Mouse (Mus musculus) neural tube, embryonic 14.5 days (tissue): ENCODE data around the gene Il1rap. TPM values are rescaled to one million over a fixed set of nuclear protein-coding genes. Genes with fewer than 3 reads are reported as not detected.

ENCODE experiments used
- ATAC-seq: fragments of 200-750 bp; cut with Nextera tagmentation; 2 replicates; pipeline ENCODE4 v1.8.0; 2017; ENCODE audit warnings: low read depth, mild to moderate bottlenecking, moderate TSS enrichment, moderate library complexity
- H3K27ac ChIP-seq: fragments of 300-500 bp; sonication (generic); 2 replicates; pipeline ENCODE4 v1.5.1; 2014; ENCODE audit warnings: low read depth, mild to moderate bottlenecking, control low read depth, low read length, moderate library complexity, mixed read lengths
- H3K27me3 ChIP-seq: fragments of 300-500 bp; sonication (generic); 2 replicates; pipeline ENCODE4 v1.6.1; 2014; ENCODE audit warnings: low read length; ENCODE audit not compliant: control insufficient read depth, insufficient read depth
- H3K36me3 ChIP-seq: fragments of 300-500 bp; sonication (generic); 2 replicates; pipeline ENCODE4 v1.6.1; 2014; ENCODE audit warnings: low read length, mixed read lengths; ENCODE audit not compliant: control insufficient read depth, insufficient read depth
- H3K4me1 ChIP-seq: fragments of 300-500 bp; sonication (generic); 2 replicates; pipeline ENCODE4 v1.6.1; 2014; ENCODE audit warnings: low read length; ENCODE audit not compliant: control insufficient read depth, insufficient read depth
- H3K4me2 ChIP-seq: fragments of 300-500 bp; sonication (generic); 2 replicates; pipeline ENCODE4 v1.6.1; 2014; ENCODE audit warnings: mild to moderate bottlenecking, low read depth, low read length, control low read depth
- H3K4me3 ChIP-seq: fragments of 300-500 bp; sonication (generic); 2 replicates; pipeline ENCODE4 v1.5.1; 2014; ENCODE audit warnings: low read depth, low read length, control low read depth, mixed read lengths
- H3K9ac ChIP-seq: fragments of 300-500 bp; sonication (generic); replicated peaks from 2 replicates; pipeline ENCODE4 v1.6.1; 2014; ENCODE audit warnings: low read depth, mild to moderate bottlenecking, control low read depth, low read length, mixed read lengths
- H3K9me3 ChIP-seq: fragments of 300-500 bp; sonication (generic); 2 replicates; pipeline ENCODE4 v1.6.1; 2016; ENCODE audit warnings: low read length; ENCODE audit not compliant: control insufficient read depth
- WGBS: fragments of 180-500 bp; shearing (Covaris S2); extraction: QIAGEN DNeasy Blood & Tissue Kit; methylation state at CpG from one replicate; pipeline ENCODE4 v1.1.7; 2014; 5-methylcytosine and 5-hydroxymethylcytosine counted together
- polyA plus RNA-seq: library from polyadenylated mRNA; unstranded; fragments of >200 nt; fragmentation: Nextera tagmentation; extraction: Ambion mirVana; gene quantifications from 2 replicates; pipeline ENCODE4 v1.2.1, GENCODE M21; 2014

The Il1rap gene
- polyA plus RNA-seq, 1 experiment from 2014 or later, result 13.2 TPM

- no peak overlapping the region for H3K4me3 ChIP-seq
- H3K4me1 ChIP-seq, result no peaks in the 10 kb centered on the region
- H3K27me3 ChIP-seq, result no peaks in the 10 kb centered on the region
- H3K36me3 ChIP-seq, result no peaks in the 10 kb centered on the region
- ATAC-seq, result no peak
- no peaks in the 10 kb centered on the region for H3K9me3 ChIP-seq
- H3K4me2 ChIP-seq, result no peak overlapping the region
- H3K9ac ChIP-seq, result no peak overlapping the region
- WGBS, result 91% methylated on average over 1 of the region's 1 CpGs
- no peak overlapping the region for H3K27ac ChIP-seq
Observed at GRCm38 (mm10) chr16:26601482-26601881, 20.0 kb downstream of the Il1rap start.

- no peak for ATAC-seq
- no peak overlapping the region for H3K9ac ChIP-seq
- H3K27me3 ChIP-seq, result no peaks in the 10 kb centered on the region
- no peaks in the 10 kb centered on the region for H3K9me3 ChIP-seq
- no peak overlapping the region for H3K4me2 ChIP-seq
- H3K27ac ChIP-seq, result no peak overlapping the region
- no peaks in the 10 kb centered on the region for H3K36me3 ChIP-seq
- no peaks in the 10 kb centered on the region for H3K4me1 ChIP-seq
- WGBS, result 90% methylated on average over 3 of the region's 3 CpGs
- H3K4me3 ChIP-seq, result no peak overlapping the region
Observed at GRCm38 (mm10) chr16:26604621-26605020, 23.1 kb downstream of the Il1rap start.

GRCm38 (mm10) chr16:26608003-26608402 lies 26.5 kb downstream of the Il1rap start:
- no peaks in the 10 kb centered on the region for H3K4me1 ChIP-seq
- no peak overlapping the region for H3K4me3 ChIP-seq
- 94% methylated on average over 2 of the region's 2 CpGs for WGBS

GRCm38 (mm10) chr16:26610508-26610907 lies 29.0 kb downstream of the Il1rap start:
- 57% methylated on average over 1 of the region's 1 CpGs for WGBS

More at GRCm38 (mm10) chr16:26608003-26608402, 26.5 kb downstream of the Il1rap start:
- ATAC-seq, result no peak
- H3K36me3 ChIP-seq, result no peaks in the 10 kb centered on the region
- H3K27me3 ChIP-seq, result no peaks in the 10 kb centered on the region
- no peak overlapping the region for H3K27ac ChIP-seq
- no peaks in the 10 kb centered on the region for H3K9me3 ChIP-seq
- H3K9ac ChIP-seq, result no peak overlapping the region
- no peak overlapping the region for H3K4me2 ChIP-seq

GRCm38 (mm10) chr16:26612499-26613220 lies 31.2 kb downstream of the Il1rap start:
- Histone ChIP-seq H3K4me1 (no peaks in the 10 kb centered on the region), H3K27ac (no peak overlapping the region), H3K27me3 (no peaks in the 10 kb centered on the region), H3K4me3 (no peak overlapping the region), H3K9me3 (no peaks in the 10 kb centered on the region), H3K36me3 (no peaks in the 10 kb centered on the region), H3K4me2 (no peak overlapping the region), H3K9ac (no peak overlapping the region)
- ATAC-seq, result no peak
- WGBS, result 88% methylated on average over 10 of the region's 10 CpGs

More at GRCm38 (mm10) chr16:26610508-26610907, 29.0 kb downstream of the Il1rap start:
- no peaks in the 10 kb centered on the region for H3K27me3 ChIP-seq
- ATAC-seq, result no peak
- no peaks in the 10 kb centered on the region for H3K9me3 ChIP-seq
- no peaks in the 10 kb centered on the region for H3K4me1 ChIP-seq
- H3K27ac ChIP-seq, result no peak overlapping the region
- H3K4me2 ChIP-seq, result no peak overlapping the region
- no peak overlapping the region for H3K4me3 ChIP-seq
- no peak overlapping the region for H3K9ac ChIP-seq
- H3K36me3 ChIP-seq, result no peaks in the 10 kb centered on the region

GRCm38 (mm10) chr16:26623141-26623540 lies 41.6 kb downstream of the Il1rap start:
- no peaks in the 10 kb centered on the region for H3K27me3 ChIP-seq
- no peak for ATAC-seq

GRCm38 (mm10) chr16:26626065-26626464 lies 44.6 kb downstream of the Il1rap start:
- Histone ChIP-seq H3K4me3 (no peak overlapping the region), H3K27ac (no peak overlapping the region), H3K27me3 (no peaks in the 10 kb centered on the region), H3K9me3 (no peaks in the 10 kb centered on the region), H3K4me1 (no peaks in the 10 kb centered on the region), H3K36me3 (no peaks in the 10 kb centered on the region), H3K4me2 (no peak overlapping the region), H3K9ac (no peak overlapping the region)
- no peak for ATAC-seq
- 83% methylated on average over 3 of the region's 3 CpGs for WGBS

More at GRCm38 (mm10) chr16:26623141-26623540, 41.6 kb downstream of the Il1rap start:
- Histone ChIP-seq H3K4me2 (no peak overlapping the region), H3K9me3 (no peaks in the 10 kb centered on the region), H3K36me3 (no peaks in the 10 kb centered on the region), H3K4me3 (no peak overlapping the region), H3K9ac (no peak overlapping the region), H3K27ac (no peak overlapping the region), H3K4me1 (no peaks in the 10 kb centered on the region)
- 86% methylated on average over 1 of the region's 1 CpGs for WGBS

GRCm38 (mm10) chr16:26634800-26635199 lies 53.3 kb downstream of the Il1rap start:
- Histone ChIP-seq H3K27ac (no peak overlapping the region), H3K4me2 (no peak overlapping the region), H3K4me1 (no peaks in the 10 kb centered on the region), H3K27me3 (no peaks in the 10 kb centered on the region), H3K9ac (no peak overlapping the region), H3K4me3 (no peak overlapping the region), H3K36me3 (no peaks in the 10 kb centered on the region), H3K9me3 (no peaks in the 10 kb centered on the region)
- ATAC-seq, result no peak
- 70% methylated on average over 2 of the region's 2 CpGs for WGBS

- no peak for ATAC-seq
- 67% methylated on average over 6 of the region's 6 CpGs for WGBS
Observed at GRCm38 (mm10) chr16:26643077-26643476, 61.6 kb downstream of the Il1rap start.

More at GRCm38 (mm10) chr16:26643077-26643476, 61.6 kb downstream of the Il1rap start:
- no peaks in the 10 kb centered on the region for H3K27me3 ChIP-seq
- no peak overlapping the region for H3K27ac ChIP-seq
- H3K36me3 ChIP-seq, result no peaks in the 10 kb centered on the region
- H3K4me2 ChIP-seq, result no peak overlapping the region
- no peak overlapping the region for H3K4me3 ChIP-seq
- H3K4me1 ChIP-seq, result no peaks in the 10 kb centered on the region
- no peak overlapping the region for H3K9ac ChIP-seq
- H3K9me3 ChIP-seq, result no peaks in the 10 kb centered on the region
